Mouse (Mus musculus): ENCODE results near the gene Hbq1b. TPM values are rescaled to one million over a fixed set of nuclear protein-coding genes. Genes with fewer than 3 reads are reported as not detected.

Gene Hbq1b
- polyA plus RNA-seq, 1 experiment = 62.0 TPM

- Histone ChIP-seq H3K4me3 (ENCODE audit: extremely low read depth, insufficient read depth, insufficient read length) (peak within 1 kb of the TSS; percentile 73), H3K4me1 (ENCODE audit: control insufficient read depth, insufficient read depth, insufficient read length) (0 out of 2 replicates have a peak, but pooled peaks cover 2% of the 10 kb centered on the region), H3K27me3 (ENCODE audit: control insufficient read depth, insufficient read depth, low read length) (no peaks in the 10 kb centered on the region), H3K27ac (ENCODE audit: insufficient read depth, low read length) (peak within 1 kb of the TSS; percentile 81), H3K36me3 (ENCODE audit: control insufficient read depth, insufficient read depth, low read length) (no peaks in the 10 kb centered on the region)
- TF ChIP-seq POLR2A (IDR thresholded peaks at IDR 0.05; ENCODE audit: low read depth, low read length) = peak; percentile 85
- no peak for TF ChIP-seq CTCF (IDR thresholded peaks at IDR 0.05; ENCODE audit: extremely low read depth, insufficient read depth, insufficient read length, insufficient replicate concordance)
- peak; percentile 84 to 95 for DNase-seq (ENCODE audit: low read depth in 1 of 2, low spot score in 2 of 2)
- WGBS = under 1% methylated on average over 54 of the region's 54 CpGs
Measured at GRCm38 (mm10) chr11:32267188-32267884, 19.4 kb upstream of the Hbq1b start, which contains the start of gene Nprl3. Nprl3 (minus strand) TSS chr11:32267707.

- Histone ChIP-seq H3K27me3 (ENCODE audit: control insufficient read depth, insufficient read depth, low read length) (no peaks in the 10 kb centered on the region), H3K27ac (ENCODE audit: insufficient read depth, low read length) (peak overlapping the region; percentile 81), H3K36me3 (ENCODE audit: control insufficient read depth, insufficient read depth, low read length) (no peaks in the 10 kb centered on the region), H3K4me3 (ENCODE audit: extremely low read depth, insufficient read depth, insufficient read length) (no peak overlapping the region), H3K4me1 (ENCODE audit: control insufficient read depth, insufficient read depth, insufficient read length) (0 out of 2 replicates have a peak, but pooled peaks cover 2% of the 10 kb centered on the region)
- TF ChIP-seq CTCF (IDR thresholded peaks at IDR 0.05; ENCODE audit: extremely low read depth, insufficient read depth, insufficient read length, insufficient replicate concordance) = no peak
- no peak for TF ChIP-seq POLR2A (IDR thresholded peaks at IDR 0.05; ENCODE audit: low read depth, low read length)
- 36% methylated on average over 5 of the region's 5 CpGs for WGBS
- no peak for DNase-seq (ENCODE audit: low read depth in 1 of 2, low spot score in 2 of 2)
Measured at GRCm38 (mm10) chr11:32267964-32268363, 18.8 kb upstream of the Hbq1b start.

DNA sequence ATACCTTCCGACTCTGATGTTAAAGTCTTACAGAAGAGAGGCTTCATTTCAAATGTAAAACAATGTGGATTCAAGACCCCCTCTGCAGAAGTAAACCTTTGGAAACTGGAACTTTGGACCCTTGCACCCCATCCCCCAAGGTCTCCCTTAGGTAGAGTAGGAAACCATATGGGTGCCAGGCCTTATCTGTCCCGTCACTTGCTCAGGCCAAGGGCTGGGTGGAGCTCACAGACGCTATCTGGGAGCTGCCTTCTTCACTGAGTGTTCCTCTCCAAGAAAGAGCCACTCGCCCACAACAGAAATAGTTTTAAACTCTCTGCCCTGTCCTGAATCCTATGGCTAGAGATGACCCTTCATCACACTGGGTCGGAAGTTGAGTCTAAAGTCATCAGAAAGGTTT is 17.8 kb upstream of the Hbq1b start:
- WGBS = 88% methylated on average over 5 of the region's 5 CpGs
- no peak for DNase-seq (ENCODE audit: low read depth in 1 of 2, low spot score in 2 of 2)
- H3K27me3 ChIP-seq (ENCODE audit: control insufficient read depth, insufficient read depth, low read length) = no peaks in the 10 kb centered on the region
- no peak overlapping the region for H3K4me3 ChIP-seq (ENCODE audit: extremely low read depth, insufficient read depth, insufficient read length)
- H3K4me1 ChIP-seq (ENCODE audit: control insufficient read depth, insufficient read depth, insufficient read length) = 0 out of 2 replicates have a peak, but pooled peaks cover 2% of the 10 kb centered on the region
- TF ChIP-seq CTCF (IDR thresholded peaks at IDR 0.05; ENCODE audit: extremely low read depth, insufficient read depth, insufficient read length, insufficient replicate concordance) = no peak
- TF ChIP-seq POLR2A (IDR thresholded peaks at IDR 0.05; ENCODE audit: low read depth, low read length) = no peak
- no peaks in the 10 kb centered on the region for H3K36me3 ChIP-seq (ENCODE audit: control insufficient read depth, insufficient read depth, low read length)
- no peak overlapping the region for H3K27ac ChIP-seq (ENCODE audit: insufficient read depth, low read length)

- Histone ChIP-seq H3K4me1 (ENCODE audit: control insufficient read depth, insufficient read depth, insufficient read length) (0 out of 2 replicates have a peak, but pooled peaks cover 2% of the 10 kb centered on the region), H3K4me3 (ENCODE audit: extremely low read depth, insufficient read depth, insufficient read length) (no peak overlapping the region), H3K27me3 (ENCODE audit: control insufficient read depth, insufficient read depth, low read length) (no peaks in the 10 kb centered on the region), H3K36me3 (ENCODE audit: control insufficient read depth, insufficient read depth, low read length) (no peaks in the 10 kb centered on the region), H3K27ac (ENCODE audit: insufficient read depth, low read length) (no peak overlapping the region)
- WGBS = 17% methylated on average over 4 of the region's 4 CpGs
- TF ChIP-seq POLR2A (IDR thresholded peaks at IDR 0.05; ENCODE audit: low read depth, low read length) (no peak), CTCF (IDR thresholded peaks at IDR 0.05; ENCODE audit: extremely low read depth, insufficient read depth, insufficient read length, insufficient replicate concordance) (no peak)
- DNase-seq (ENCODE audit: low read depth in 1 of 2, low spot score in 2 of 2) = no peak
Measured at GRCm38 (mm10) chr11:32271178-32271577, 15.6 kb upstream of the Hbq1b start.

GRCm38 (mm10) chr11:32276347-32276746 is 10.4 kb upstream of the Hbq1b start, which contains the start of gene Hba-x:
Hba-x (plus strand) TSS chr11:32276400.
- Histone ChIP-seq H3K27me3 (ENCODE audit: control insufficient read depth, insufficient read depth, low read length) (peaks cover 2% of the 10 kb centered on the region; the same call in 1 of the 2 replicates), H3K27ac (ENCODE audit: insufficient read depth, low read length) (no peak within 1 kb of the TSS), H3K36me3 (ENCODE audit: control insufficient read depth, insufficient read depth, low read length) (no peaks in the 10 kb centered on the region), H3K4me3 (ENCODE audit: extremely low read depth, insufficient read depth, insufficient read length) (no peak within 1 kb of the TSS), H3K4me1 (ENCODE audit: control insufficient read depth, insufficient read depth, insufficient read length) (no peaks in the 10 kb centered on the region)
- no peak for DNase-seq (ENCODE audit: low read depth in 1 of 2, low spot score in 2 of 2)
- WGBS = 81% methylated on average over 3 of the region's 3 CpGs
- TF ChIP-seq CTCF (IDR thresholded peaks at IDR 0.05; ENCODE audit: extremely low read depth, insufficient read depth, insufficient read length, insufficient replicate concordance) (no peak), POLR2A (IDR thresholded peaks at IDR 0.05; ENCODE audit: low read depth, low read length) (no peak)

DNA sequence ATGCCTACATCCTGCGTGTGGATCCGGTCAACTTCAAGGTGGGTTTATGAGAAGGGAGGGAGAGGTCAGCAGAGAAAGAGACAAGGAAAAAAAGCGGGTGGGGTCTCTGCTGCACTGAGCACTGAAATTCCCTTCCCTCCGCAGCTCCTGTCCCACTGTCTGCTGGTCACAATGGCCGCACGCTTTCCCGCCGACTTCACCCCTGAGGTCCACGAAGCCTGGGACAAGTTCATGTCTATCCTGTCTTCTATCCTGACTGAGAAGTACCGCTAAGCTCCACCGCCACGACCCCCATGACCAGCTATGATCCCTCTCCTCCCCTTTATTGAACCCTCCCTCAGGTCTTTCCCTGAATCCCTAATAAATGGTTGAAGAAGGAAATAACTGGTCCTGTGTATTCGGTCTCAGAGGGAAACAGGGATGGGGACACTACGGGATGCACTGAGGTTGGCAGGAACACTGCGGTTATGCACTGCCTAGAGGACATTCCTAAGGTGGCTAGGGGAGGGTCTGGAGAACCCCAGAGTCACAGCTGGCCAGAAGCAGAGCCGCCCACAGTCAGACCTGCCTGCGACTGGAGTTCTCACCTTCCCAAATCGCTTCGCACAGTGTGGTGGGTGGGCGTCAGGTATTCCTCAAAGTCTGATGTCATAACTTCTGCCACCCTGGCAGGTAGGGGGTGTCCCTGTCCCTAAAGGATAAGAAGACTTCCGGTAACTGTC is 8.9 kb upstream of the Hbq1b start:
- no peak for TF ChIP-seq POLR2A (IDR thresholded peaks at IDR 0.05; ENCODE audit: low read depth, low read length)
- no peak for TF ChIP-seq CTCF (IDR thresholded peaks at IDR 0.05; ENCODE audit: extremely low read depth, insufficient read depth, insufficient read length, insufficient replicate concordance)
- Histone ChIP-seq H3K27me3 (ENCODE audit: control insufficient read depth, insufficient read depth, low read length) (peaks cover 2% of the 10 kb centered on the region; the same call in 1 of the 2 replicates), H3K4me1 (ENCODE audit: control insufficient read depth, insufficient read depth, insufficient read length) (no peaks in the 10 kb centered on the region), H3K4me3 (ENCODE audit: extremely low read depth, insufficient read depth, insufficient read length) (no peak overlapping the region), H3K27ac (ENCODE audit: insufficient read depth, low read length) (no peak overlapping the region), H3K36me3 (ENCODE audit: control insufficient read depth, insufficient read depth, low read length) (no peaks in the 10 kb centered on the region)
- no peak for DNase-seq (ENCODE audit: low read depth in 1 of 2, low spot score in 2 of 2)
- 79% methylated on average over 21 of the region's 21 CpGs for WGBS
